Mouse (Mus musculus): ENCODE data around the gene Ddn. TPM values are rescaled to one million over a fixed set of nuclear protein-coding genes. Genes with fewer than 3 reads are reported as not detected.

Gene Ddn
- polyA plus RNA-seq (2012; rRNA removed): 1.6 and 1.8 TPM in 2 replicates

GRCm38 (mm10) chr15:98809390-98809789 is at the start of gene Ddn:
TSS of gene Ddn (minus strand) at chr15:98809490.

GRCm38 (mm10) chr15:98830736-98831683 is 21.7 kb upstream of the Ddn start, which contains the start of gene Prkag1:
TSS of gene Prkag1 (minus strand) at chr15:98831521.

GRCm38 (mm10) chr15:98789661-98790535 is 19.4 kb downstream of the Ddn start, which contains the start of gene Wnt1:
TSS of gene Wnt1 (plus strand) at chr15:98789857.

GRCm38 (mm10) chr15:98777762-98778161 is 31.5 kb downstream of the Ddn start, which contains the start of gene Wnt10b:
TSS of gene Wnt10b (minus strand) at chr15:98778150.

GRCm38 (mm10) chr15:98762670-98763529 is 46.4 kb downstream of the Ddn start, which contains the start of gene Arf3:
TSS of gene Arf3 (minus strand) at chr15:98763214.

Other genes starting within 250 kb of the Ddn start
- 22.8 and 23.3 TPM in 2 replicates for gene Ccnt1, start 238.6 kb downstream of the Ddn start, polyA plus RNA-seq (2012; rRNA removed)
- gene 4930415O20Rik, start 238.5 kb downstream of the Ddn start, polyA plus RNA-seq (2012; rRNA removed): 0.26 TPM in 1 of 2 replicates, not detected in the other
- 46.7 and 54.8 TPM in 2 replicates for gene Adcy6, start 199.4 kb downstream of the Ddn start, polyA plus RNA-seq (2012; rRNA removed)
- 230 and 233 TPM in 2 replicates for gene Cacnb3, start 178.7 kb downstream of the Ddn start, polyA plus RNA-seq (2012; rRNA removed)
- 53.2 and 54.3 TPM in 2 replicates for gene Ddx23, start 146.6 kb downstream of the Ddn start, polyA plus RNA-seq (2012; rRNA removed)
- gene Rnd1, start 132.0 kb downstream of the Ddn start, polyA plus RNA-seq (2012; rRNA removed): 13.4 and 16.2 TPM in 2 replicates
- 2.3 and 2.6 TPM in 2 replicates for gene Ccdc65, start 101.3 kb downstream of the Ddn start, polyA plus RNA-seq (2012; rRNA removed)
- gene Fkbp11, start 81.3 kb downstream of the Ddn start, polyA plus RNA-seq (2012; rRNA removed): 6.5 and 15.6 TPM in 2 replicates
- 99.4 and 113 TPM in 2 replicates for gene Arf3, start 46.3 kb downstream of the Ddn start, polyA plus RNA-seq (2012; rRNA removed)
- 0.76 and 3.2 TPM in 2 replicates for gene Wnt10b, start 31.3 kb downstream of the Ddn start, polyA plus RNA-seq (2012; rRNA removed)
- 1.4 and 1.5 TPM in 2 replicates for gene Wnt1, start 19.6 kb downstream of the Ddn start, polyA plus RNA-seq (2012; rRNA removed)
- gene Prkag1, start 22.0 kb upstream of the Ddn start, polyA plus RNA-seq (2012; rRNA removed): 82.9 and 88.6 TPM in 2 replicates
- 28.4 and 31.1 TPM in 2 replicates for gene Kmt2d, start 61.7 kb upstream of the Ddn start, polyA plus RNA-seq (2012; rRNA removed)
- 31.8 and 35.6 TPM in 2 replicates for gene Rhebl1, start 85.0 kb upstream of the Ddn start, polyA plus RNA-seq (2012; rRNA removed)
- 0.82 and 1.7 TPM in 2 replicates for gene Dhh, start 89.0 kb upstream of the Ddn start, polyA plus RNA-seq (2012; rRNA removed)
- gene Lmbr1l, start 108.7 kb upstream of the Ddn start, polyA plus RNA-seq (2012; rRNA removed): 97.9 and 103 TPM in 2 replicates
- gene Tuba1b, start 125.1 kb upstream of the Ddn start, polyA plus RNA-seq (2012; rRNA removed): 1,826 and 1,827 TPM in 2 replicates
- 31.7 and 40.2 TPM in 2 replicates for gene Gm49450, start 144.1 kb upstream of the Ddn start, polyA plus RNA-seq (2012; rRNA removed)
- gene Tuba1a, start 144.2 kb upstream of the Ddn start, polyA plus RNA-seq (2012; rRNA removed): 9,064 and 9,831 TPM in 2 replicates
- 74.8 and 77.4 TPM in 2 replicates for gene Tuba1c, start 220.4 kb upstream of the Ddn start, polyA plus RNA-seq (2012; rRNA removed)
- gene Prph, start 245.7 kb upstream of the Ddn start, polyA plus RNA-seq (2012; rRNA removed): 36.0 and 115 TPM in 2 replicates